Mouse (Mus musculus) cerebellum, adult (tissue): ENCODE measurements around the gene Dab2ip.

ENCODE experiments used
- ATAC-seq: cut with Nextera tagmentation; 2 replicates; pipeline ENCODE4 v1.9.2; 2017; ENCODE audit warnings: mild to moderate bottlenecking, moderate library complexity, mixed read lengths; ENCODE audit not compliant: insufficient number of reproducible peaks, low FRiP score, low TSS enrichment

Gene Dab2ip

GRCm38 (mm10) chr2:35673986-35674385 lies 115.9 kb downstream of the Dab2ip start:
- ATAC-seq = no peak

GRCm38 (mm10) chr2:35674431-35674830 lies 116.4 kb downstream of the Dab2ip start:
- ATAC-seq = no peak

DNA sequence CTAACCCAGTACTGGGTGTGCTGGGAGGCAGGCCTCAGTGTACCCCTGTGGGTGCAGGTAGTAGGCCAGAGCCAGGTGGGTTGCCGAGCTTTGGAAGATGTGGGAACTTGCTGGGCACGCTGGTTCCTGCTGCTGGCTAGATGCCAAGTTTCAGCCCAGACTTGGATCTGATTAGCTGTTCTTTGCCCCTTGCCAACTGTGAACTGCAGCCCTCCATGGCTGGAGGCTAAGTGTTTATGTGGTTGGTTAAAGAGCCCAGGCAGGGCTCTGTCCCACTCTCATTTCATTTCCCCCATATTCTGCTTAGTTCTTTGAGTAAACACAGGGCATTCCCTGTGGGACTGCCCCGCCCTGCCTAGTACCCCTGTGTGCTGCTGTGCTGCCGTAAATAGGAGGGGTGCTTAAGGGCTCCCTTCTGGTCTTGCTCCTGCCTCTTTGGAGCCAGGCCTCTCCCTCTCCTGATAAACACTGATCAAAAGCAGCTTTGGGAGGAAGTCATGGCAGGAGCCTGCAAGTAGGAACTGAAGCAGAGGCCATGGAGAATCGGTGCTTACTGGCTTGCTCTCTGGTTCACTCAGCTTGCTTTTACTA lies 118.1 kb downstream of the Dab2ip start:
- no peak for ATAC-seq

DNA sequence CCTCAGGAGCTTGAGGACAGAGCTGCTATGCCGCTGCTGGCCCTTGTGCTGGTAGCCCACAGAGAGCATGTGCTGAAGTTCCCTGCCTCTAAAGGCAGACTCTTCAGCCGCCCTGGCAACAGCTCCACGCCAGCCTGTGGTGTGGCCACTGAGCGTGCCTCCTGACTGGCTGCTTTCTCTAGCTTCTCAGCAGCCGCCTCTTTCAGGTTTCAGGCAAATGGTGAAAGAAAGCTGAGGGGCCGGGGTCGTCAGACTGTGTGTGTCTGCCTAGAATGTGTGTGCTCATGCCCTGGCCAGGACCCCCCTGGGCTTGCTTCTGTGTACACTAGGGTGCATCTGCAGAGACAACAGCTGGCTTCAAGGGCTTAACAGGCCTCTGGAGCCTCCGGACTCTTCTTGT lies 119.8 kb downstream of the Dab2ip start:
- ATAC-seq = peak; percentile 67

DNA sequence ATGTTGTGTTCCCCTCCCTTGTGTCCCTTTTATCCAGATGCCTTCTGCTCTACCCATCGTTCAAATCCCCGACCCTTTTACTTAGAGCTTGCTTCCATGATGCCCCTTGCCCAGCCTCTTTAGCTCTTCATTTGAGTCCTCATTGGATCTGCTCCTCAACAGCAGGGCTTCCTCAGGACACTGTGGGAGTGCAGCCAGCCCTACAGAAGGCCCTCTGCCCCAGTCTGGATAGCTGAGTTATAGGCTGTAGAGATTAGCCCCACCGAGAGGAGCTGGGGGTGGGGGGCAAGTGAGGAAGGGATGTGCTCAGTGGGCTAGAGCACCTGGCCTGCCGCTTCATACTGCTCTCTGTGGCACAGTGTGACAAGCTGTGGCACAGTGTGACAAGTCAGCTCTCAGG lies 120.4 kb downstream of the Dab2ip start:
- no peak for ATAC-seq

DNA sequence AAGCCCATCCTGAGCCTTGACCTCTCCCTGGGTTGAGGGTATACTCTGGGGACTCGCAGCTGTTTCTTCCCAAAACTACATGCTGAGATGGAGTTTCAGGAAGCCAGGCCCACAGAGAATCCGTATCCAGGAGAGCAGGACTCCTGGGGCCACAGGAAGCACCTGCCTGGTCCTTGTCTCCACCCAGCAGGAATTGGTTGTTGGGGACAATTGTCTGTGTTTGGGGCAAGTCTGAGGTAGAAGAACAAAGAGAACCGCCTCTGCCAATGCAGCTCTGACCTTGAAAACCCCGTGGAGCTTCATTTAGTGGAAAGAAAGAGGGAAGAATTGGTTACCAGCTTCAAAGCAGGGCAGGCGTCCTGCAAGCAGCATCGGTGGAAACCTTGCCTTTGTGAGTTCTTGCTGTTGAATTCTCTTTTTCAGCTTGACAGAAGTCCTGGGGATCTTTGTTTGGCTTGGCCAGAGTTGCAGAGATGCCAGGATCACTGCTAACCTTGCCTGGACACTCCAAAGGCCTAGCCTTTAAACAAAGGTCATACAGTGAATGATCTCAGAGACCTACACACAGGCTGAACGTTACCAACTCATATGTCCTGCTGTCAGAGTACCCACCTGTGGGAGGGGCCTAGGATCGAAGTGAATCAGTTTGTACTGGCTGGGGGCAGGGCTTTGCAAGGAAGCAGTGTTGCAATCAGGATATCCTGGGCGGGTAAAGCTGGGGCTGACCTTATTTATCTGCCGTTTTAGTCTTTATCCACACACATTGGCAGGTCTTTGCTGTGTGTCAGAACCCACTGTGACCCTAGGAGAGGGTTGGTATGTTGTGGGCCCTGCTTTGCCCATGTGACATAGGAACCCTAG lies 122.0 kb downstream of the Dab2ip start:
- ATAC-seq = no peak

GRCm38 (mm10) chr2:35680833-35681232 lies 122.8 kb downstream of the Dab2ip start:
- no peak for ATAC-seq

DNA sequence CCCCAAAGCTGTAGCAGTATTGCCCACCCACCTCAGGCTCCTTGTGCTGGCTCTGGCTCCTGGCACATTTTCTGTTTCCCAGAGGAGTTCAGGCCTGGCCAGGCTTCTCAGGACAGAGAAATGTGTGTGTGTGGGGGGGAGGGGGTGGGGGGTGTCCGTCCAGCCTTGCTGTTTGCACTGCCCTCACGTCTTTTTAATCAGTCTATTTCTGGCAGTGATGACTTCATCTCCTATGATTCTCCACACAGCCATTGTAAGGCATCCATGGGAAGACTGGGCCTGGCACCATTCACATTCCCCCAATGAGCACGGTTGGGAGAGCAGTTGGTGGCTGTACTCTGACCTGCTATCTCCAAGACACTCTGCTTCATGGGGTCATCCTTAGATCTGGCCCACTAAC lies 125.9 kb downstream of the Dab2ip start:
- ATAC-seq = no peak

- ATAC-seq = no peak
Measured at GRCm38 (mm10) chr2:35684735-35685312, 126.8 kb downstream of the Dab2ip start.

- ATAC-seq = no peak
Measured at GRCm38 (mm10) chr2:35686104-35686503, 128.0 kb downstream of the Dab2ip start.

GRCm38 (mm10) chr2:35687557-35688070 lies 129.5 kb downstream of the Dab2ip start:
- ATAC-seq = no peak

GRCm38 (mm10) chr2:35688121-35688520 lies 130.1 kb downstream of the Dab2ip start:
- no peak for ATAC-seq

GRCm38 (mm10) chr2:35688581-35688980 lies 130.5 kb downstream of the Dab2ip start:
- ATAC-seq = no peak

DNA sequence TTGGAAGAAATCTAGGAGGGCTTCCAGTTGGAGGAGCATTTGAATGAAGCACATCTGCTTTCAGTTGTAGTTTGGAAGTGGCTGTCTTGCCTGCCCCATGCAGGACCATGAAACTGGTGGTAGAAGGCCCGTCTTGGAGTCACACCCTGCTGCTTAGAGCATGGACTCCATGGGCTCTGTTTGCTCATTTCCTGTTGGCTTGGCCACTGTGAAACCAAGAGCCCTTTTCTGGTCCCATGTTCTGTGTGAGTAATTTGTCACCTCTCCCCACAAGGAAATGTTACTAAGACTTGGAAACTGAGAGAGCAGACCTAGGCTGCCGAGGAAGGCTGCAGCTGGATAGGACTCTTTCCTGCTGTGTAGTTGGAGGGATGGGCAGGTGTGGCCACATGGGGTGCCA lies 131.8 kb downstream of the Dab2ip start:
- ATAC-seq = no peak

GRCm38 (mm10) chr2:35691257-35692049 lies 133.4 kb downstream of the Dab2ip start:
- ATAC-seq = no peak; the same call in 1 of the 2 replicates

DNA sequence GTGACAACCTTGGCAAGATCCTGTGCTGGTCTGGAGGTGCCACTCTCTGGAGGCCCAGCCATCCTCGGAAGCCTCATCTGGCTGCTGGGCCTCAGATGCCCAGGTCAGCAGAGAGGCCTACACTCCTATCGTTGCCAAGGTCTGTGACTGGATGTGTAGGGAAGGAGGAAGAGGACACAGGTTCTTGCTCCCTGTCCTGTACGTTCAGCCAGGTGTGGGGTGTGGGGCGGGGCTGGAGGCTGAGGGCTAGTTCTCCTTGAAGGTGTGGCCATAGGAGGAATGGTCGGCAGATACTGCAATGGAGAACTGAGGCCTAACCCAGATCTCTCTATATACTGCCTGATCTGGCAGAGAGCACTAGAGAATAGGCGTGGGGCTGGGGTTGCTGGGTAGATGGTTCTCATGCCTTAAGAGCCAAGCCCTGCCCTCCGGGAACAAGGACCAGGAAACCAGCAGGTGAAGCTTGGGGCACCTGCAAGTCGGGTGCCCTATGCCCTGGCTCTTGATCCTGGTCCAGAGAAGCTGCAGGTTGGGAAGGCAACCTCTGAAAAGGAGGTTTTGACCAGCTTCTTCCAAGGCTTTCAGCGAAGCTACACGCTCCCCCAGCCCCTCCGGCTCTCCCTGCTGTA lies 134.3 kb downstream of the Dab2ip start:
- ATAC-seq = no peak

DNA sequence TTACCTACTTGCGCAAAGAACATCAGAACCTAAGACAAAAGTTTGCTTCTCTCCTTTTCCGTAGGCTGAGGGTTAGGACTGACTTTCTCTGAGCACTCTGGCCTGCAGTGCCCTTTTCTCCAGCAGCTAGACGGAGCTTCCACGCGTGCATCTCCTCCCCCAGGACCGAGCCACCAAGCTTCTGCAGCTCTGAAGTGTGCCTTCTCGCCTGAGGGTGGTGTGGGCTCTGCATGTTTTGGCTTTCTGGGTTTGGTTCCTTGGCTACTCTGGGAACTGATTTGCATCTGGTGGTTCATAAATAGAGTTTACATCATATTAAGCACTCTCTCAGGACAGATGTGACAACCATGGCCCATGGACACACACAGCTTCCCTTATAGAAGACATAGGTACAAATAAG lies 135.0 kb downstream of the Dab2ip start:
- no peak for ATAC-seq

DNA sequence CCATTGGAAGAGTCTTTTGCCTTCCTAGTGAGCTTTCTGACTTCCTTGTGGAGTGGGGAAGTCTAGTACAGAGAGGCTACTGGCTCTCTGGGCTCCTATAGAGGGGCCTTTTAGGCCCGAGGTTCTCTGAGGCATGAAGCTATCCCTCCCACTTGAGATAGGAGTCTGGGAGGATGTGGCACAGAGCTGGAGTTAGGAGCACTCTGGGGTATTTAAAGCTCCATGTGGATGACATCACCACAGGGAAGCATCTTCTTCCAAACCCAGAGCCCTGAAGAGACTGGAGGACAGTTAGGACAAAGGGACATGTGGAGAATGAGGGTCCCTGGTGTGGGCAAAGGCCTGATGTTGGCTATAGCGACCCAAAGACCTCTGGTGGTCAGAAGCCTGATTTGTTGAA lies 136.0 kb downstream of the Dab2ip start:
- ATAC-seq = no peak

DNA sequence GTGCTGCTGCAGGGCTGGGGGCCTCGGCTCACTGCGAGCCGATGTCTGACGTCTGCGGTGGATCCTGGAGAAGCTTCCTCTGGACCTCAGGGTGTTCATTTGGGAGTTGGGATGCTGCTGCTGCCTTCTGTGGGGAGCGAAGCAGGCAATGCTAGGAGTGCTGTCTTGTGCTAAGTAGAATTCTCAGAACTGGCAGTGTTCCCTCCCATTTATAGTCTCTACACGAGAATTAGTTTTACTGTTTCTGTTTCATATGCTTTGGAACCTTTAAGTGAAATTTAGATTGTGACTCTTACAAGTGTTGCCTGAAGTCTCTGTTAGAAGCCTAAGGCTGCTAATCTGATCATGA lies 138.1 kb downstream of the Dab2ip start:
- no peak for ATAC-seq
